Mouse (Mus musculus): ENCODE measurements at regions not wholly inside any gene's neighbourhood (a gene's known extent, or its start where the extent isn't known, plus 50 kb on each side); places are given as distances from the start of the nearest gene placed in this dataset.

GRCm38 (mm10) chr3:66746373-66747072, 234.7 kb upstream of the Rsrc1 start:
- TF ChIP-seq CTCF (IDR thresholded peaks at IDR 0.05; ENCODE audit: low read depth) (no peak), EP300 (IDR thresholded peaks at IDR 0.05; ENCODE audit: low read depth) (no peak)
